Mouse (Mus musculus) ES-CJ7 (cell line): Measurements from ENCODE around the gene Sarm1.
"Not testable (repeated sequence)": the region's sequence is repeated elsewhere in the genome, so short reads cannot be mapped to it uniquely, and the experiment has no call there.

Source experiments
- DNase-seq: peaks from one replicate; pipeline ENCODE4 v3.0.0; 2011; ENCODE audit warnings: low read depth, low spot score

Sarm1 gene

DNA sequence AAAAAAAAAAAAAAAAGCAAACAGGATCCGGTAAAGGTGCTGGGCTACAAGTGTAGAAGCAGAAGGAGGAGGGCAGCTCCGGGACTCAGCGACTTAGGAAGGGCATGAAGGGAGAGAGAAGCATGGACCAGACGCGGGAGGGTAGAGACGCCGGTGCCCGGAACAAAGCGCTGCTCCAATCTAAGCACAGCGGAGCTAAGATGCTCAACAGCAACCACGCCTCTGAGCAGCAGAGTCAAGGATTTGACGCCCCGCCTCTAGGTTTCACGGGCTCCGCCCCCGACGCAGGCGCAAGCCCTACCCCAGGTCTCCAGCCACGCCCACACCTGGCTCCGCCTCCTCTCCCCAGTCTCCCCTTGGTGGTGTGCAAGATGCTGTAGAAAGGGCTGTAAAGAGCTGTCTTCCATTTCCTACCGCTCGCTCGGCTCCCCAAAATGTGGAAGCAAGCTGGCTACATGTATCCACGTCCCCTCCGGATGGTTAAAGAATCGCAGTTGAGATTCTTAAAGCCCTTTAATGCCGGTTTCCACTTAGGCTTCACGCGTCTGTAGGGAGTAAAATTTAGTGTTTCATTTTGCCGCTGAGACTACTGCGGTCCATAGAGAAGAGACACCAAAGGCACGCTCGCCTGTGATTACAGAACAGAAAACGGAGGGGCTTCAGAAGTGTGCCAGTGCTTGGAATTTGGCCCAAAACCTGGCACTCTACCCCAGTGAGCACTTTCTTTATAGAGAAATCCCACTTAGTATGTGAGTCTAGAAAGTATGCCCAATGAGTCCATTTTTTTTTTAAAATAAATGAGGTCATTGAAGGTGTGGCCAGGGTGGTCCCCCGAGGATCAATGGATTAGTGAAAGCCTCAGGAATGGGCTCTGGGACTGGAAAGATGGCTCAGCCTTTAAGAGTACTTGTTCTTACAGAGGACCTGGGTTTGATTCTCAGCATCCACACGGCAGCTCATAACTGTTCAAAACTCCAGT lies at the start of gene Sarm1:
Sarm1 (minus strand) TSS at position 211 of the 979 bp plus-strand sequence.
- DNase-seq, result peak; percentile 97

GRCm38 (mm10) chr11:78545181-78545580 lies 47.6 kb upstream of the Sarm1 start:
- no peak for DNase-seq

GRCm38 (mm10) chr11:78544449-78545111 lies 47.0 kb upstream of the Sarm1 start:
- DNase-seq, result no peak

DNA sequence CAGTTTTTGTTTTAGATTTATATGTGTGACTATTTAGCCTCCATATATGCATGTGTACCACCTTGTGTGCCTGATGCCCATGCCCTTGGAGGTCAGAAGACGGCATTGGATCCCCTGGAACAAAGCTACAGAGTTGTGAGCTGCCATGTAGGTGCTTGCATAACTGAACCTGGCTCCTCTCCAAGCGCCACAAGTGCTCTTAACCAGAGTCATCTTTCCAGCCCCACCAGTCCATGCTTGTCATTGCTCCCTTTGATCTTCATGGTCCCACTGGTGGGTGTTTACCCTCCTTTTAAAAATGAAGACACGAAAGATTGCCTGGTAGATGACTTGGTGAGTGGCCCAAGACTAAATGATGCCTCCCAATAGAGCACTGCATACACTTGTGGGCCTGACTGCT lies 42.8 kb upstream of the Sarm1 start:
- no peak for DNase-seq

DNA sequence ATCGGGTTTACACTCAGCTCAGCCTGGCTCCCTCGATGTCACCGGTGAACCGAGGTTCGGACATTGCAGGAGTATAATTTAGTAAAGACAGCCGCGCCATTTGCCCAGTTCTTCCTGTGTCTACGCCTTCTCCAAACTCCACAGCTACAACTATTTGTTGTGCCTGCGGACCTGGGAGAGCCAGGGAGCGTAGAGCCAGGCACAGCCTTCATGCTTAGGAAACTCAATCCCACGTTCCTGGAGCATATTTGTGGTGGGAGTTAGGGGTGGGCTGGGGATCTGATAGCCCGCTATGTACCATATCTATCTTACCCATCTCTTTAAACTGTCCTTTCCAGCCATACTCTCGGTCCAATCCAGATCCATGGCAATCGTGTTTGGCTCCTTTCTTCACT lies 39.1 kb upstream of the Sarm1 start:
- DNase-seq, result no peak

DNA sequence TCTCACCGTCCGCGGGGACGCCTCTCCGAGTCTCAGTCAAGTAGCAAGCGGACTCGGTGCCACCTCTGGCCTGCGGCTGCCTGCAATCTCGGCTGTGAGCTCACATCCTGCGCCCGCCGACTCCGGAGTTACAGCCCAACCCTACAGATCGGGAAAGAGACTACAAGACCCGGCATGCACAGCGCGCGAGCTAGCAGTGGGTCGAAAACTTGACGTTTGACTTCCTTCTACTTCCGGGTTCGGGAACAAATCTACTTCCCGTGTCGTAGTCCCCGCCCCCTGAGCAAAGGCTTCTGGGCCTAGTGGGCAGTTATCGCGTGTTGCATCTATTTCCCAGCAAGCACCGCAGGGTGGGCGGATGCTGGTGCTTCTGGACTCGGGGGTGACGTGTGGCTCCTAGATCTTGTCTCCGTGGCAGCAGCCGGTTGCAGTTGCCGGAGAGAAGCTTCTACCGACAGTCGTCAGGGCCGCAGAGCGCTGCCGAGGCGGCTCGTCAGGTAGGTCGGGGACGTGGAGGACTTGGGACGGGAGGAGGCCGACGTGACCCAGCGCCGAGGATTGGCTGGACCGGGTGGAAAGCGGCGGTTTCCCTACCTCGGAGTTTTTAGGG lies 38.6 kb upstream of the Sarm1 start, which contains the start of the genes Tnfaip1 and Ift20:
Tnfaip1 (minus strand) TSS at position 253 of the 610 bp plus-strand sequence.
Ift20 (plus strand) TSS at position 282 of the 610 bp plus-strand sequence.
- DNase-seq, result peak; percentile 100

GRCm38 (mm10) chr11:78535376-78536079 lies 38.0 kb upstream of the Sarm1 start:
- DNase-seq, result peak; percentile 77

- DNase-seq, result no peak
Observed at GRCm38 (mm10) chr11:78534516-78534915, 37.0 kb upstream of the Sarm1 start.

GRCm38 (mm10) chr11:78531515-78531914 lies 34.0 kb upstream of the Sarm1 start:
- DNase-seq, result not testable (repeated sequence)

DNA sequence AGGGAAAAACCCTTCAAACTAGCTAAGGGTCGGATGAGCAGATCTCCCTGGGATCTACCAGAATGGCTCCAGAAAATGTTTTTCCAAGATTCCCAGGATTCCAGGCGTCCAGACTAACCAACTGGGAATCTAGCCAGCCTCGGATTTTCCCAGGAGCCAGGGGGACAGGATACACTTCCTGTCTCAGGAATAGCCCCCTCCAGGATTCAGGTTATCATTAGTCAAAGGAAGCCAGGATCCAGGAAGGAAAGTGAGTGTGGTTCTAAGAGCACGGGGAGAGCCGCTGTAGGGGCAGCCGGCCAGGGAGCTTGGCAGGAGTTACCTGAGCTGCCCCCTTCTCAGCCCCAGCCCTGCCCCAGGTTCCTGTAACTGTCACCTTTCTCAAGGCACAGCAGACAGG lies 33.5 kb upstream of the Sarm1 start:
- DNase-seq, result no peak

GRCm38 (mm10) chr11:78530001-78530400 lies 32.4 kb upstream of the Sarm1 start:
- no peak for DNase-seq

DNA sequence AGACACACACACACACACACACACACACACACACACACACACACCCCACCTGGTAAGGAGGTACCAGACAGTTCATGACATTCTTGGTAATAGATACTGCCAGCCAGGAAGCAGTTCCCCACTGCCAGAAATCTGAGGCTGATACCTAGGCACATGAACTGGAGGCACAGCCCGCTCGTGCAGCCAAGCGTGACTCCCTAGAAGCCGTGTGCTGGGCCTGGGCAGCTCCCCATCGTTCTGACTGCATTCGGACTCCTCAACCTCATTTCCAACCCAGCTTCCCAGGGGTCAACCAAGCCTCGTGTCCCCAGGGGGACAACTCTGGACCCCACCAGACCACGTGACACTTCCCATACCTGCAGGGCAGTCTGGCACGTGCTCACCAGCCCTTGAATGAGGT lies 31.2 kb upstream of the Sarm1 start:
- DNase-seq, result no peak

DNA sequence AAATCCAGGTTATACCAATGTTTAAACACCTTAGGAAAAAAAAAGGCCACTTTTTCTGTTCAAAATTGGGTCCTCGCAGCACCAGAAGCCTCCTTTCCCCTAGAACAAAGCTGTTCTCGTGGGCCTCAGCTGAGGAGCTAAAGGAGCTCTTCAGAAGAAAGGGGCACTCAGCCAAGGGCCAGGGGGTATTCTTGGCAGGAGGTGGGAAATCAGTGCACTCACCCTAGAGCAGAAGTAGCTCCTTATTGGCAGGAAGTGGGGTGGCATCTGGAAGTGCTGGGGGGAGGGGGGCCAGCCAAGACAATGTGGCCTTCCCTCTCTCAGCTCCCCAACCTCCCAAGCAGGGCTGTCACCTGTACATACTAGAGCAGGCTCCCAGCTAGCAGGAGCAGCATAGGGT lies 27.3 kb upstream of the Sarm1 start:
- no peak for DNase-seq

DNA sequence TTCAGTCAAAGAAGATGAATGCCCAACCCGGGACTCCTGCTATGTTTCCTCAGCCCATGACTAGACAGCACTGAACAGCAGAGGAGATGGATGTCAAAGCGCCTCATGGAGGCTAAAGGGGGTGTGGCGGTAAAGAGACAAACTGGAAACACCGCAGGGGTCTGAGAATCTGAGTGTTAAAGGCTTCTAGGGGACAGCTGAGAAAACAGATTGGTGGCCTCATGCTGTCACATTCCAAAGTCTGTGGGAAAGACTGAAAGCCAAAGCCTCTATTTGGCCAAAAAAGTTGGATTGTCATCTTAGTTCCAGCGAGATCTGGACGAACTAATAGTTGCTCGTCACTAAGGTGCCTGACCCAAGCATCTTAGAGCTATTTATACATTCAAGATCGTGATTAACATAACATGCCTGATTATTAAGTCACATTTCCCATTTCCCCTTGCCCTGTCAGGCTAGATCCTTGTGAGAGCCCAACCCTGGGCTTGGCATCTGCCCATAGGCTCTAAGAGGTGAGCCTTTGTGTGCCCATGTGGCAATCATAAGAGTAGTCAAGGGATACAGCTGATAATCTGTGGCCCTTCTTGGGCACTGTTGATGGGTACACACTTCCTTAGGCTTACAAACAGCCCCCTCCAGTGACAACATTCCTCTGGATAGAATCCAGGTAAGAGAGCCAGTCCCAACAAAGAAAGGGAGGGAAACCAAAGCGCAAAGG lies 25.8 kb upstream of the Sarm1 start:
- no peak for DNase-seq

GRCm38 (mm10) chr11:78522481-78522997 lies 25.0 kb upstream of the Sarm1 start:
- DNase-seq, result peak; percentile 47

GRCm38 (mm10) chr11:78521880-78522279 lies 24.3 kb upstream of the Sarm1 start:
- DNase-seq, result no peak

- DNase-seq, result peak; percentile 47
Observed at GRCm38 (mm10) chr11:78518931-78519330, 21.4 kb upstream of the Sarm1 start.

DNA sequence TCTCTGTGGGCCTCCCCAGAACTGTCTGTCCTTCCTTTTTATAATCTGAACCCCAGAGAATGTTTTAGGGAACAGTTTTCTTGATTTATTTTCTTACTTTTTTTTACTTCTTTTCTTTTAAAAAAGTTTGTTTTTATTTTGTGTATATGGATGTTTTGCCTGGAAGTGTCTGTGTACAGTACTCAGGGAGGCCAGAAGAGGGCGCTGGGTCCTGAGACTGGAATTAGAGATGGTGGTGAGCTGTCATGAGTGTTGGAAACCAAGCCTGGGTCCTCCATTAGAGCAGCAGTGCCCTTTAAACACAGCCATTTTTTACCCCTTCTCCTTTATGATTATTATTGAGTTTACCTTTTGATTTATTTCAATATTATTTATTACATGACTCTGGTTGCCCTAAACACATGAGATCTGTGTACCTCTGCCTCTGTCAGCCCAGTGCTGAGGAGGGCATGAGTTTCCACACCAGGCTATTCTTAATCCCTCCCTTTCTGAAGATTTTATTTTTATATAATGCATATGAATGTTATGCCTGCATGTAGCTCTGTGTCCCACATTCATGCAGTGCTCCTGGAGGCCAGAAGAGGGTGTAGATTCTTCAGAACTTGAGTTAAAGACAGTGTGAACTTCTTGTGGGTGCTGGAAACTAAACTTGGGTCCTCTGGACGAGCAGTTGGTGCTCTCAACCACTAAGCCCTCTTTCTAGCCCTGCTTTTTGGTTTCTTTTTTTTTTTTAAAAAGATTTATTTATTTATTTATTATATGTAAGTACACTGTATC lies 18.2 kb upstream of the Sarm1 start:
- DNase-seq, result peak; percentile 59

DNA sequence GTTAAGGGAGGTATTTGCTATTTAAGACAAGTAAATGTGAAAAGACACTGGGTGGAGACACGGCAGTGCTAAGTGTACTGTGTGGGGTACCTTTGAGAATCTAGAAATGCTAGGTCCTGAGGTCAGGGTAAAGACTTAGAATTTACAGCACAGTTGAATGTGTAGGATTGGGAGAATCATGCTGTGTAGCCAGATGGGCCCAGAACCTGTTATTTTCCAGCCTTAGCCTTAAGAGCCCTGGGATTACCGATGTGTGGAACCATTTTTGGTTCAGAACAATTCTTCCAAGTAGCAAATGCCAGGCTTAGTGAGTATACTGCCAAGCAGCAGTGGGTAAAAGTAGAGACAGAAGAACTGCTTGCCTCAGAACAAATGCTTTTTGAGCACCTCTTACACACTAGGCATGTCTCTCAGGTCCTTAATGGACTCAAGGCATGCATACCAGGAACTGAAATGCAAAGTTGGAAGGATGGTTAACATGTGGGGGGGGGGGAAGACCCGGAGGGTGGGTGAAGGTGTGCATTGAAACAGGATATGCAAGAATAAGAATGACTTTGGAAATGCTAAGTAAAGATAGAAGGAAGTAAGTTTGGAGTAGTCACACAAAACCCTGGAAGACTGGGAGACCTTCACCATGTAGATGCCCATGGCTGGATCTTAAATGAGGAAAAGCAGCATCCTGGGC lies 15.7 kb upstream of the Sarm1 start:
- peak; percentile 32 for DNase-seq
